Mouse (Mus musculus) lung, adult 2 months (tissue): ENCODE measurements at regions not wholly inside any gene's neighbourhood (a gene's known extent, or its start where the extent isn't known, plus 50 kb on each side); places are given as distances from the start of the nearest gene placed in this dataset.

Experiments
- CTCF ChIP-seq: fragments of 200-500 bp; IDR thresholded peaks from 2 replicates; pipeline ENCODE4 v1.5.1; 2011; ENCODE audit warnings: mild to moderate bottlenecking, low read length, control low read depth; ENCODE audit not compliant: insufficient read depth
- POLR2A ChIP-seq: fragments of 200-500 bp; IDR thresholded peaks from 2 replicates; pipeline ENCODE4 v1.6.1; 2011; ENCODE audit warnings: low read depth, mild to moderate bottlenecking, control low read depth, low read length, borderline replicate concordance; ENCODE audit errors: extremely low read depth

DNA sequence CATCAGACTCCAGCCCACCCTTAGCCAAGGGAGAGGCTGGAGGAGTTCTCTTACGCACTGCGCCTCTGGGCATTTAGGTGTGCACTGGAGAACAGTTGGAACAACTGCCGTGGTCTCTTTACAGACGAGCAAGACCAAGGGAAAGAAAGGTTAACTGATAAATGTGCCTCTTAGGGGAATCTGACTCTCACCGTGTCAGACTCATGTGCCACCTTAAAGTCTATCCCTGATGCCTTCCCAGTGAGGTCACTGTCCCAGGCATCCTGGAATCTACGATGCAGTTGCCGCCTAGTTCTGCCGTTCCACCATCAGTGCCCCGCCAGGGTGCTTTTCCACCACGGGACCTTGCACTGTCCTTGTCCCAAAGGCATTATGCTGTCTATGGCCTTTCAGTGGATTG is 339.7 kb upstream of the Adgrl2 start:
- TF ChIP-seq POLR2A (no peak), CTCF (no peak)
